Mouse (Mus musculus) heart, embryonic 11.5 days (tissue): Measurements from ENCODE around the gene Chordc1. TPM values are rescaled to one million over a fixed set of nuclear protein-coding genes. Genes with fewer than 3 reads are reported as not detected.

Experiments used
- ATAC-seq: fragments of 200-750 bp; cut with Nextera tagmentation; replicated peaks from 2 replicates; pipeline ENCODE4 v1.8.0; 2017; ENCODE audit warnings: moderate library complexity; ENCODE audit not compliant: insufficient number of reproducible peaks, low FRiP score, low TSS enrichment
- H3K27ac ChIP-seq: fragments of 300-500 bp; sonication (generic); 2 replicates; pipeline ENCODE4 v1.5.1; 2014; ENCODE audit warnings: mild to moderate bottlenecking, low read depth, low read length
- H3K27me3 ChIP-seq: fragments of 300-500 bp; sonication (generic); 2 replicates; pipeline ENCODE4 v1.6.1; 2014; ENCODE audit warnings: mild to moderate bottlenecking, low read length, mixed read lengths; ENCODE audit not compliant: control insufficient read depth, insufficient read depth
- H3K36me3 ChIP-seq: fragments of 300-500 bp; sonication (generic); 2 replicates; pipeline ENCODE4 v1.6.1; 2014; ENCODE audit warnings: mild to moderate bottlenecking, low read length, moderate library complexity, mixed read lengths; ENCODE audit not compliant: control insufficient read depth, insufficient read depth
- H3K4me1 ChIP-seq: fragments of 300-500 bp; sonication (generic); 2 replicates; pipeline ENCODE4 v1.6.1; 2014; ENCODE audit warnings: low read length; ENCODE audit not compliant: control insufficient read depth, insufficient read depth
- H3K4me2 ChIP-seq: fragments of 300-500 bp; sonication (generic); 2 replicates; pipeline ENCODE4 v1.6.1; 2014; ENCODE audit warnings: mild to moderate bottlenecking, moderate library complexity
- H3K4me3 ChIP-seq: fragments of 300-500 bp; sonication (generic); 2 replicates; pipeline ENCODE4 v1.5.1; 2014; ENCODE audit warnings: low read depth, low read length
- H3K9ac ChIP-seq: fragments of 300-500 bp; sonication (generic); 2 replicates; pipeline ENCODE4 v1.6.1; 2014; ENCODE audit warnings: mild to moderate bottlenecking, low read depth, low read length, moderate library complexity
- H3K9me3 ChIP-seq: fragments of 300-500 bp; sonication (generic); replicated peaks from 2 replicates; pipeline ENCODE4 v1.6.1; 2016; ENCODE audit warnings: low read length; ENCODE audit not compliant: control insufficient read depth
- WGBS: fragments of 180-500 bp; shearing (Covaris S2); extraction: QIAGEN DNeasy Blood & Tissue Kit; methylation state at CpG from one replicate; pipeline ENCODE4 v1.1.7; 2014; ENCODE audit not compliant: insufficient replicate concordance; 5-methylcytosine and 5-hydroxymethylcytosine counted together
- polyA plus RNA-seq: library from polyadenylated mRNA; unstranded; fragments of >200 nt; fragmentation: Nextera tagmentation; extraction: Ambion mirVana; gene quantifications from 2 replicates; pipeline ENCODE4 v1.2.1, GENCODE M21; 2014

Chordc1 gene
- polyA plus RNA-seq, 1 experiment from 2014 or later: 83.5 TPM

DNA sequence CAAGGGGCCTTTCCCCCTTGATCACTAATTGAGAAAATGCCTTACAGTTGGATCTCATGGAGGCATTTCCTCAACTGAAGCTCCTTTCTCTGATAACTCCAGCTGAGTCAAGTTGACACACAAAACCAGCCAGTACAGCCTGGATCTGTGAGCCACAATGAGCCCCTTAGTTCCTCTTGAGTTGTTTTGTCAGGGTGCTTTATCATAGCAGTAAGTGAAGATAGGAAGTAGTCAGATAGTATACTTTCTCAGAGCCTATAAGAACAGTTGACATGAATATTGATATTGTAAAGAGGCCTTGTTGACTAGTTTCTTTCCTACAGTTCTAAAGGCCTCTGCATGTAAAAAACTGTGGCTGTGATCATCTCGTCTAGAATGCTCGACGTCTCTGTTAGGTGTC is 28.1 kb downstream of the Chordc1 start:
- H3K4me3 ChIP-seq: no peak overlapping the region
- ATAC-seq: no peak
- 90% methylated on average over 3 of the region's 3 CpGs for WGBS
- no peak overlapping the region for H3K9ac ChIP-seq
- no peaks in the 10 kb centered on the region for H3K4me1 ChIP-seq
- H3K4me2 ChIP-seq: no peak overlapping the region
- H3K36me3 ChIP-seq: peaks cover 2% of the 10 kb centered on the region; the same call in 1 of the 2 replicates
- no peaks in the 10 kb centered on the region for H3K27me3 ChIP-seq
- no peaks in the 10 kb centered on the region for H3K9me3 ChIP-seq
- H3K27ac ChIP-seq: no peak overlapping the region

Other genes with a start within 250 kb of the Chordc1 start
- gene Naalad2, start 110.9 kb downstream of the Chordc1 start, polyA plus RNA-seq: 1.7 and 2.0 TPM in 2 replicates
- not detected in 2 replicates for gene Ubtfl1, start 112.3 kb downstream of the Chordc1 start, polyA plus RNA-seq
- gene Mbd3l2, start 138.5 kb downstream of the Chordc1 start, polyA plus RNA-seq: not detected in 2 replicates
- 3.0 and 4.5 TPM in 2 replicates for gene Zfp558, start 186.1 kb downstream of the Chordc1 start, polyA plus RNA-seq
- gene Mbd3l1, start 186.2 kb downstream of the Chordc1 start, polyA plus RNA-seq: not detected in 2 replicates